Mouse (Mus musculus) embryonic facial prominence, embryonic 10.5 days (tissue): ENCODE data around the gene Cebpg. TPM values are rescaled to one million over a fixed set of nuclear protein-coding genes. Genes with fewer than 3 reads are reported as not detected.

Source experiments
- DNase-seq: peaks from one replicate; pipeline ENCODE4 v3.0.0-alpha.2; 2017; ENCODE audit warnings: low spot score
- H3K27ac ChIP-seq: fragments of 300-500 bp; sonication (generic); replicated peaks from 2 replicates; pipeline ENCODE4 v1.5.1; 2016; ENCODE audit warnings: mild to moderate bottlenecking
- H3K27me3 ChIP-seq: fragments of 300-500 bp; sonication (generic); replicated peaks from 2 replicates; pipeline ENCODE4 v1.6.1; 2016; ENCODE audit warnings: low read depth, mild to moderate bottlenecking; ENCODE audit not compliant: poor library complexity, severe bottlenecking
- H3K36me3 ChIP-seq: fragments of 300-500 bp; sonication (generic); replicated peaks from 2 replicates; pipeline ENCODE4 v1.6.1; 2016; ENCODE audit warnings: mild to moderate bottlenecking, moderate library complexity
- H3K4me1 ChIP-seq: fragments of 300-500 bp; sonication (generic); 2 replicates; pipeline ENCODE4 v1.6.1; 2016
- H3K4me3 ChIP-seq: fragments of 300-500 bp; sonication (generic); 2 replicates; pipeline ENCODE4 v1.5.1; 2016; ENCODE audit warnings: mild to moderate bottlenecking, moderate library complexity
- H3K9me3 ChIP-seq: fragments of 300-500 bp; sonication (generic); 2 replicates; pipeline ENCODE4 v1.6.1; 2016; ENCODE audit warnings: mild to moderate bottlenecking
- WGBS: fragments of 180-500 bp; shearing (Covaris S2); methylation state at CpG from one replicate; pipeline ENCODE4 v1.1.7; 2016; 5-methylcytosine and 5-hydroxymethylcytosine counted together
- polyA plus RNA-seq: library from polyadenylated mRNA; unstranded; fragments of >200 nt; fragmentation: Nextera tagmentation; extraction: Ambion mirVana; gene quantifications from 2 replicates; pipeline ENCODE4 v1.2.1, GENCODE M21; 2016

Gene Cebpg
- polyA plus RNA-seq, 1 experiment from 2014 or later = 46.8 TPM

DNA sequence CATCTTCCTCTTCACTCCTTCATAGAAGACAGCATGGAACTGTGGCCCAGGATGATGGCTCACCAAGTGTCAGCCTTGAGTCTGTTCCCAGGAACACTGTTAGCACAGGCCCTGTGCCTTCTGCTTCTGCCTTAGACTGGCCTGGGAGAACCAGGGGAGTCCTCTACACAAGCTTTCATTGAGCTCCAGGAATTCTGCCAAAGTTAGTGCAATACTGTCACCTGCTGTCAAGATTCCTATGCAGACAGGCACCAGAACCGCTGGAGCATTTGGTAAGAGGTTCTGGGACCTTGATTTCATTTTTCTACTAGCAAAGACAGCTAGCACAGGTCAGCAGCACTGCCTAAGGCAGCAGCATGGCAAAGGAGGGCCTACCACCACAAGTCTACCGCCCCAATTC, 11.7 kb downstream of the Cebpg start:
- H3K4me1 ChIP-seq = peaks cover 18% of the 10 kb centered on the region
- DNase-seq = no peak
- H3K27me3 ChIP-seq = no peaks in the 10 kb centered on the region
- H3K4me3 ChIP-seq = no peak overlapping the region
- H3K27ac ChIP-seq = no peak overlapping the region
- no peaks in the 10 kb centered on the region for H3K9me3 ChIP-seq
- H3K36me3 ChIP-seq = peaks cover 96% of the 10 kb centered on the region
- 96% methylated on average over 2 of the region's 2 CpGs for WGBS

DNA sequence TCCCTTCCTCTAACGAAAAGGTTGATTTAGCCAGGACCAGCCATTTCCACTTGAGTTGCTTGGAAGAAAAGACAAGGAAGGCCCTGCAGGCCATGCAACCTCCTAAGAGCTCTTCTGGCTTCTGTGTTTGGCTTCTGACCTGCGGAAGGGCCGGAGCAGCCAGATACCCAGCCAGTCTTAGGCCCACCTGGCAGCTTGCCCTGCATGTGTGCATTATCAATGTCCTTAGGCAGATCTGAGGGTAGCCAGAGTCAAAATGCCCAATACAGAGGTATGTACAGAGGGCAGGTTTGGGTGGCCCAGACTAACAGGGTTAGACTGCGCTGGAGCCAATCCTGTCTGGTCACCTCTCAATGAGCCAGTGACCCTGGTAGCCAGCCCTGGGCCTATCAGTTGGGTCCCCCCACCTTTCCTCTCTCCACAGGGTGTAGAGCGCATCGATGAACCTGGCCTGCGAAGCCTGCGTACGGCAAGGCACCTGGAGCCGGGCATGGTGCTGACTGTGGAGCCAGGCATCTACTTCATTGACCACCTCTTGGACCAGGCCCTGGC, 13.0 kb downstream of the Cebpg start:
- no peaks in the 10 kb centered on the region for H3K9me3 ChIP-seq
- peaks cover 18% of the 10 kb centered on the region for H3K4me1 ChIP-seq
- 94% methylated on average over 10 of the region's 10 CpGs for WGBS
- DNase-seq = no peak
- H3K36me3 ChIP-seq = peaks cover 91% of the 10 kb centered on the region
- H3K27me3 ChIP-seq = no peaks in the 10 kb centered on the region
- H3K27ac ChIP-seq = no peak overlapping the region
- H3K4me3 ChIP-seq = no peak overlapping the region

DNA sequence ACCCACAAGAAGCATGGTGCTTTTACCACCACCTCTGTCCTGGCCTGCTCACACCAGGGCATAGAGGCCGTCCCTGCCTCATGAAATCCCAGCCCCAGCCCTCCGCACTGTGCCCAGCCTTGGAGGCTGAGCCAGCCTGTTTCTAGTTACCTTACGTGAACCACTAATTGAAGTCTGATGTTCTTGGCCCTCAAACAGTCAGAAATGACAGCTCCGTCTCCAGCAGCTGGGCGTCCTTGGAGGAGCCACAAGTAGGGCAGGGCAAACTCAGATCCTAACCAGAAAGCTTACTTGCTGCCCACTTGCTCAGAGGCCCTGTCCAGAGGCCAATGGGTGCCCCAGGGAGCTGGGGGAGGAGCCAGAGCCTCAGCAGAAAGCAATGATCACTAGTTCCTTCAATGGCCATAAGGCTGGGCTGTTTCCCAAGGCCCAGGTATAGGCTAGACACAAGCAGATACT, 13.6 kb downstream of the Cebpg start:
- Histone ChIP-seq H3K4me1 (peaks cover 18% of the 10 kb centered on the region), H3K9me3 (no peaks in the 10 kb centered on the region), H3K27ac (0 out of 2 replicates have a peak overlapping the region, but pooled peaks have one; percentile 8), H3K36me3 (peaks cover 92% of the 10 kb centered on the region), H3K27me3 (no peaks in the 10 kb centered on the region), H3K4me3 (no peak overlapping the region)
- 48% methylated on average over 5 of the region's 5 CpGs for WGBS
- DNase-seq = peak; percentile 63

DNA sequence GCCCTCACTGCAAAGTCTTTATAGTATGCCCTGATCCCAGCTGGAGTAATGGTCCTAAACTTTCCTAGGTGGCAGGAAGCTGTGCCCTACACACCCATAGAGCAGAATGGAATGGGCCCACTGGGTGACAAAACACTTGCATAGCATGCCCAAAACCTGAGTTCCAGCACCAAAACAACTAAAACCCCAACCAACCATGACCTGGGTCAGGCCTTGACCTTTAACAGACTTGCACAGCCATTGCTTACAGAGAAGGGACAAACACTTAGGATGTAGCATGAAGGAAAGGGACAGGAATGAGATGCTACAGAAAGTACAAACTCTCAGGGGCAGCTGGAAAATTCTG, 14.2 kb downstream of the Cebpg start:
- no peaks in the 10 kb centered on the region for H3K27me3 ChIP-seq
- H3K36me3 ChIP-seq = peaks cover 92% of the 10 kb centered on the region
- peaks cover 18% of the 10 kb centered on the region for H3K4me1 ChIP-seq
- H3K4me3 ChIP-seq = no peak overlapping the region
- H3K9me3 ChIP-seq = no peaks in the 10 kb centered on the region
- DNase-seq = no peak
- 0 out of 2 replicates have a peak overlapping the region, but pooled peaks have one; percentile 8 for H3K27ac ChIP-seq

DNA sequence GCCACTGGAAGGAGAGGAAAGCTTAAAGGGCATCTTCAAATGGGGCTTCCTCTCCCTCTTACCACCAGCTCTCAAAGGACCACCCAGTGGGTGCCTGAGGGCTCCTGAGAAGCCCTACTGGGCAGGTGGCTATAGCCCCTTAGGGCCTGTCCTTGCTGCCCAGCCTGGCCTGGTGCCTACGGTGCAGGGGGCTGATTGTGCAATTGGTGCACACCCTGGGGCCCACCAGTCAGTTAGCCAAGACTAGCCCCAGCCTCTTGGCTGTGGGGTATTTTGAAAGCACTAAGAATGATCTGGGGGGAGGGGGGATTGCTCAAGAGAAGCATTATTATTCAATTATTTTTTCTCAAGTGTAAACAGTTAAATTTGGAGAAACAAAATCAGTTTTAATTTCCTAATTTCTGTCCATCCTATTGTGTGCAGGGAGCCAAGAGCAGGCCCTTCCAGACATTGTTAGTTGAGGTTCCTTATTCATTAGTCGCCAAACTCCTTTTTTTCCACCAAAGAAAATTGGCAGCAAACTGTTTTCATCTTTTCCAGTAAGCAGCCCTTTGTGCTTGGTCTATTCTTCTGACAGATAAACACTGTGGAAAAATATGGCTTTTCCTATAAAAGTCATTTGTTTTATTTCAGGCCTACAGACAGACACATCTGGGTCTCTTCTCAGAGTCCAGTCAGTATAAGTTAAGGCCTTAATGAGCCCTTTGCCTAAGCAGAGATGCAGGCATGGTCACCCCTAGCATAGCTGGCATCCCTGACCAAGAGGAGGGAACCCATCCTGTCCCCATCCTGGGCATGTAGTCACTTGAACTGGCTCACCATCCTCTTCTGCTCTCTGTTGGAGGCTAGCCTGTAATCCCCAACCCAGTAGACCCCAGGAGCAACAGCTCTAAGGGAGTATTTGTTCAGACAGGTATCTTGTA, 14.8 kb downstream of the Cebpg start:
- no peak overlapping the region for H3K4me3 ChIP-seq
- no peaks in the 10 kb centered on the region for H3K9me3 ChIP-seq
- 0 out of 2 replicates have a peak overlapping the region, but pooled peaks have one; percentile 35 for H3K27ac ChIP-seq
- WGBS = 78% methylated on average over 2 of the region's 2 CpGs
- no peak for DNase-seq
- H3K27me3 ChIP-seq = no peaks in the 10 kb centered on the region
- H3K36me3 ChIP-seq = peaks cover 90% of the 10 kb centered on the region
- peaks cover 19% of the 10 kb centered on the region for H3K4me1 ChIP-seq

DNA sequence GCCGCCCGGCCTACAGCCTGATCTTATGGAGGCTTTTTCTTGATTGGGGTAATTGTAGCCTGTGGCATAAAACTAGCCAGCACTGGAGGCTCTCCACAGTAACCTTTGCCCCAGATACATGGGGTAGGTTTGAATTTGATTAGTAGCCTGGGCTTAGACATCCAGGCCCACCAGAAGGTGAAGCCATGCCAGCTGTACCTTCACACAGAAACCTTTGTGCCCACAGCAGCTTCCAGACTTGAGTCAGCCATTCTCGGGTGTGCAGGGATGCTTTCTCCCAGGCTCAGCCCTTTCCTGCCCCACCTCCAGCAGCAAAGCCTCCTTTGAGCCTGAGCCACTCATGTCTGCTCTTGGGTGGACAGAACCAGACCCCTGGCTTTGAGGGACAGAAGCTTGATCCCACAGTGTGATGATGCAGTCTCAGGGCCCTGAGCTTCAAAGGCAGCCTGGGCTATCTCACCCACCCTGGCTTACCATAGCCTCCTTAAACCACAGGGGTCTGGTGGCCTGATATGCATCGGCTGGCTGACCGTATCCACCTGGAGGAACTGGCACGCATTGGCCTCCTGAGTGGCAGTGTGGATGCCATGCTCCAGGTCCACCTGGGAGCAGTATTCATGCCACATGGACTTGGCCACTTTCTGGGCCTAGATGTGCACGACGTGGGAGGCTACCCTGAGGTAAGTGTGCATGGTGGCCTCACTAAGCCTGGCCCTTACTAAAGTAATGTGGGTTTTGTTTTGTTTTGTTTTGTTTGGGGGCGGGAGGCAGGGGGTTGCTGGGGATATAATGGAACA, 16.0 kb downstream of the Cebpg start:
- no peaks in the 10 kb centered on the region for H3K9me3 ChIP-seq
- DNase-seq = no peak
- H3K4me3 ChIP-seq = no peak overlapping the region
- no peak overlapping the region for H3K27ac ChIP-seq
- peaks cover 25% of the 10 kb centered on the region for H3K4me1 ChIP-seq
- peaks cover 90% of the 10 kb centered on the region for H3K36me3 ChIP-seq
- H3K27me3 ChIP-seq = no peaks in the 10 kb centered on the region
- 93% methylated on average over 9 of the region's 9 CpGs for WGBS

DNA sequence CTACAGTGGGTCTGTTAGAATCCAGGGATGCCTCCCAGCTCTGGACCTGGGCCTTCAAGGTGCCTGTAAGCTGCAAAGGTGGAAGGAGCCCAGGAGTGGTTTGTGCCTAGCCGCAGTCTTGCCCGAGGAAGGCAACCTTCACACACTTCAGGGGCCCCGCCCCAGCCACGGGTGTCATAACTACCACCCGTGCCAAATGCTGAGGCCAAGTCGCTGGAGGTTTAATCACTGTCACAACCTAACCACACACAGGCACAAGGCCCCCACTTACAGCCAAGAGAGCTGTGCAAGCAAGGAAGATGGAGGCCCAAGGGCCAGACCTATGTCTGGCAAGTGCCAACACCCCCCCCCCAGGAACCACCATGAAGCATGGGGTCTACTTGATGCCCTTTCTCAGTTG, 19.0 kb downstream of the Cebpg start:
- peaks cover 17% of the 10 kb centered on the region for H3K4me1 ChIP-seq
- H3K27me3 ChIP-seq = no peaks in the 10 kb centered on the region
- WGBS = 91% methylated on average over 6 of the region's 6 CpGs
- H3K9me3 ChIP-seq = no peaks in the 10 kb centered on the region
- H3K36me3 ChIP-seq = peaks cover 90% of the 10 kb centered on the region
- no peak overlapping the region for H3K27ac ChIP-seq
- no peak for DNase-seq
- H3K4me3 ChIP-seq = no peak overlapping the region

DNA sequence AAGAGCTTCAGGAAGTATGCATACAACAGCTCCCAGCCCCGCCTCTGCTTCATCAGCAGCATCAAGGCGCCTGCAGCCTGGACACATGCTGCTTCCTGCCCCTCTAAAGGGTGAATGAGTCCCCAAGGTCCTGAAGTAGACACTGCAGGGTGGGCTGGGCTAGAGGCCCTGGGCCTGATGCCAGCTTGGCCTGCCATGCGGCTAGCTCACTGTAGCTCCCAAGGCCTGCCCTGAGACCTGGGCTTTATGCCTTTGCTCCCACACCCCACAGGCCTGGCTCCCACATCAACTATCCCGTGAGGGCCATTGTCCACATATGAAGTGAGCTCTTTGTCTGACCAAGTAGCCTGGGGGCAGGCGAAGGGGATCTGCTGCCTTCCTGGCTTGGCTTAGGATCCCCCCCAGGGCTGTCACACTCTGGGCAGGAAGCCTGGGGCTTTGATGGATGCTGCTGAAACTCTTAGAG, 20.1 kb downstream of the Cebpg start:
- Histone ChIP-seq H3K4me3 (no peak overlapping the region), H3K9me3 (no peaks in the 10 kb centered on the region), H3K27ac (peak overlapping the region; percentile 48), H3K4me1 (peaks cover 14% of the 10 kb centered on the region), H3K27me3 (no peaks in the 10 kb centered on the region), H3K36me3 (peaks cover 92% of the 10 kb centered on the region)
- WGBS = 57% methylated on average over 5 of the region's 5 CpGs
- DNase-seq = no peak

DNA sequence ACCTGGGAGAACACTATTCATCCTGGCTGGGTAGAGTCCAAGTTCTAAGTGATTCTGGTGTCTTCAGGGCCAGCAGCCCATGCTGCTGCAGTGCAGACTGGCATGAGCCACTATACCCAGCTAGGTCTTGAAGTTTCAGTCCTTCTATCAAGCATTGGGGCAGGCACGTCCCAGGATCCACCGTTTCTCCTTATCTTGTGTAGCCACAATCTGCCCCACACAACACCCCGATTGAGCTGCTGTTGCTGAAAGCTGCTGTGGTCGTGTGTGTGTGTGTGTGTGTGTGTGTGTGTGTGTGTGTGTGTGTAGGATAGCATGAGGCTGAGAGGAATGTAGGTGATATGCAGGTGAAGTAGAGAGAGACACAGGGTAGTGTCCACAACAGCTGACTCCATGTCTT, 20.8 kb downstream of the Cebpg start:
- H3K27ac ChIP-seq = no peak overlapping the region
- H3K4me3 ChIP-seq = no peak overlapping the region
- WGBS = 86% methylated on average over 4 of the region's 4 CpGs
- no peak for DNase-seq
- H3K27me3 ChIP-seq = no peaks in the 10 kb centered on the region
- H3K9me3 ChIP-seq = no peaks in the 10 kb centered on the region
- H3K36me3 ChIP-seq = peaks cover 92% of the 10 kb centered on the region
- H3K4me1 ChIP-seq = peaks cover 14% of the 10 kb centered on the region

DNA sequence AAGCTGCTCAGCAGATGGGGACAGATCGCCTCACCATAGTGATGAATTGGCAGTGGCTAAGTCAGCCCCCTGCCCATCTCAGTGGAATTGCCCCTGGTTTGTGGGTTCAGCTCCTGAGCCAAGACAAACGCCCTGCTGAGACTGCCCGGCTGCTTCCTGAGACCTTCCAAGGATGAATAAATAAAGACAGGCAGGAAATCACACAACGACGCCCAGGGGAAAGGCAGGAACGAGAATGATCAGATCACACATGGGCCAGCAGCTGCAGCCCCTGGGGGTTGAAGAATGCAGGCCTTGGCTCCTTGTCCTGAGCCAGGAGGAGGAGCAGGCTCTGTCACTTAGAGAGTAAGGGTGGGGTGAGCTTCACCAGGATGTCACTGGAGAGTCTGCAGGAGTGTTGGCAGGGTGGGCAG, 21.2 kb downstream of the Cebpg start:
- H3K9me3 ChIP-seq = no peaks in the 10 kb centered on the region
- H3K27ac ChIP-seq = no peak overlapping the region
- no peak overlapping the region for H3K4me3 ChIP-seq
- DNase-seq = no peak
- peaks cover 91% of the 10 kb centered on the region for H3K36me3 ChIP-seq
- 41% methylated on average over 6 of the region's 6 CpGs for WGBS
- peaks cover 14% of the 10 kb centered on the region for H3K4me1 ChIP-seq
- H3K27me3 ChIP-seq = no peaks in the 10 kb centered on the region

DNA sequence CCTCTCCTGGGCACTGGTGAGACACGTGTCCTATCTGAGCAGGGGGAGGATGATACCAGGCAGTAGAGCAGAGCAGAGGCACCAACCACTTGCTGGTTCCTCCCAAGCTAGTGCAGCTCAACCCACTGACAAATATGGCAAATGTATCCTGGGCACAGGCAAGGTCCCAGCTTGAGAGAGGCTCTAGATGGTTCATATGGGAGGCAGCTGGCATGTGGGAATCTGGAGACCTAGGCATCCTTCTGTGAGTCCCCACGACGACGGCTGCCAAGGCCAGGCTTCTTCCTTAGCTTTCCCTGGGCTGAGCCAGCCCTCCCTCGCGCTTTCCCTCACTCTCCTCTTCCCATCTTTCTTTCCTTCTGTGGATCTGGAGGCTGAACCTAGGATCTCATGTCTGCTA, 25.8 kb downstream of the Cebpg start:
- no peak for DNase-seq
- Histone ChIP-seq H3K9me3 (no peaks in the 10 kb centered on the region), H3K4me1 (peaks cover 8% of the 10 kb centered on the region; the same call in 1 of the 2 replicates), H3K27ac (no peak overlapping the region), H3K27me3 (no peaks in the 10 kb centered on the region), H3K4me3 (no peak overlapping the region), H3K36me3 (peaks cover 54% of the 10 kb centered on the region)
- 84% methylated on average over 6 of the region's 6 CpGs for WGBS

DNA sequence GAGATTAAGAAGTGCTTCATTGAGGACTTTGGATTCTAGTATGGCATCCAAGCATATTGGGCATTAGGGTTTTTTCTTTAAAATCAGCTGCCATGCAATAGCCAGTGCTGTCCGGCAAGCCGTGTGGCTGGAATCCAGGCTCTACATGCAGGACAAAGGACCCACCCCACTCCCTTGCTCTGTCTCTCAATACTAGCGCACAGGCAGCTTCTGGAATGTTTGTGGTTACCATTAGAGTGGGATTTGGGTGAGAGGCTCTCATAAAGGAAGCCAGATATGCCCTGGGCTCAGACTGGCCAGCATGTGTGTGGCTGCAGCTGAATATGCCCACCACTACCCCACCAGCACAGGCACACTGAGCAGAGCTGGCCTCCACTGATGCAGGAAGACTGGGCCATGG, 26.7 kb downstream of the Cebpg start:
- 0 out of 2 replicates have a peak, but pooled peaks cover 6% of the 10 kb centered on the region for H3K4me1 ChIP-seq
- WGBS = 88% methylated on average over 3 of the region's 3 CpGs
- H3K9me3 ChIP-seq = no peaks in the 10 kb centered on the region
- no peak overlapping the region for H3K27ac ChIP-seq
- no peak for DNase-seq
- H3K36me3 ChIP-seq = peaks cover 44% of the 10 kb centered on the region
- no peak overlapping the region for H3K4me3 ChIP-seq
- H3K27me3 ChIP-seq = no peaks in the 10 kb centered on the region
